Comparison of ENCODE assay signal across 9 mouse cellular contexts in the genomic region with DNA sequence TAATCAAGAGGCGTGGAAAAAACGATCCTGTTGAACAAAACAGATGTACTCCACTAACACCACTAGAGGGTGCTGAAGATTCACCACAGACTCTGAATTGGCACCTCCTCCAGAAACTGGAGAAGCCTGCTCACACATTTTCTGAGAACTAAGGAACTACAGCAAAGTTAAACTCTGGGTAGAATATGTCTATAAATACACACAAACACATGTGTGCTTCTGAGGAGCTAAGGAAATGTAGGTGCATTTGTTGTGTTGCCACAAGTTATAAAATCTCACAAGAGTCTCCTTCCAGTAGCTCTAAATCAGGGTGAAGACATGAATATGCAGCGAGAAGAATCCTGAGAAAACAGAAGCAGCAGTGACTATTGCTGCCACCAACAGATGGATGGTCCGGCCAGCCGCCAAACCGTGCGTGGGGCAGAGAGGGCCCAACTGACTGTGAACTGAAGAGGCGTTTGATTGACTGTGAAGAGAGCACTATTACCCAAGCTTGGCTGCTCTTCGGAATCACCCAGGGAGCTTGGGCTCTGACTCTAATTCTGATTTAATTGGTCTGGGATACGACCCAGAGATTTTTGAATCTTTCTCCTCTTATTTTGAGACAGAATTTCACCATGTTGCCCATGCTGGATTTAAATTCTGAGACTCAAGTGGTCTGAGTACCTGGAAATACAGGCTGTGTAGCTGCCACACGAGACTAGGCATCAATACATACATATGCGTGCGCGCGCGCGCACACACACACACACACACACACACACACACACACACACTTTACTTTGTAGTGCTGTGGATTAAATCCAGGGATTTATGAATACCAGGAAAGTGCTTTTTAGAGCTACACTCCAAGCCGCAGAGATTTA. TPM values are rescaled to one million over a fixed set of nuclear protein-coding genes. Genes with fewer than 3 reads are reported as not detected.
DNase-seq lines count a peak whose midpoint lies in the region; ATAC-seq lines count a peak whose summit lies in the region.
"Had no signal": no experiment of that assay in that cellular context is flagged by ENCODE, and none has a peak within 500 bp of the region (broad histone marks: within the 10 kb centered on the region; RNA-seq: fewer than 3 reads in every experiment).

No protein-coding gene starts in this region.

- no peak overlapping the region for H3K4me3 ChIP-seq in embryonic facial prominence, embryonic 14.5 days (ENCODE audit: low read depth, low read length)
- no peak overlapping the region for H3K4me3 ChIP-seq in limb, embryonic 15.5 days
- H3K4me3 ChIP-seq in neural tube, embryonic 13.5 days: no peak overlapping the region

- WGBS in embryonic facial prominence, embryonic 14.5 days: 53% methylated on average over 18 of the region's 18 CpGs
- 48% methylated on average over 18 of the region's 18 CpGs for WGBS in limb, embryonic 15.5 days
- WGBS in neural tube, embryonic 13.5 days: 49% methylated on average over 18 of the region's 18 CpGs

- no peaks in the 10 kb centered on the region for H3K27me3 ChIP-seq in embryonic facial prominence, embryonic 14.5 days (replicated peaks; ENCODE audit: control insufficient read depth, insufficient read depth, low read length)
- H3K27me3 ChIP-seq in limb, embryonic 15.5 days: no peaks in the 10 kb centered on the region
- H3K27me3 ChIP-seq in neural tube, embryonic 13.5 days: no peaks in the 10 kb centered on the region

- ATAC-seq in embryonic facial prominence, embryonic 14.5 days (ENCODE audit: low read depth): peak; percentile 71; the same call in 1 of the 2 replicates
- ATAC-seq in limb, embryonic 15.5 days (ENCODE audit: insufficient number of reproducible peaks, low FRiP score, low TSS enrichment, low read depth): no peak; the same call in 1 of the 2 replicates
- ATAC-seq in neural tube, embryonic 13.5 days (ENCODE audit: low read depth): peak; percentile 87

- H3K4me2 ChIP-seq in embryonic facial prominence, embryonic 14.5 days (ENCODE audit: low read depth, low read length): peak overlapping the region; percentile 37
- peak overlapping the region; percentile 15; the same call in 1 of the 2 replicates for H3K4me2 ChIP-seq in limb, embryonic 15.5 days
- H3K4me2 ChIP-seq in neural tube, embryonic 13.5 days: peak overlapping the region; percentile 7; the same call in 1 of the 2 replicates

- no peak overlapping the region for H3K9ac ChIP-seq in embryonic facial prominence, embryonic 14.5 days (ENCODE audit: low read depth, low read length)
- H3K9ac ChIP-seq in limb, embryonic 15.5 days: no peak overlapping the region
- H3K9ac ChIP-seq in neural tube, embryonic 13.5 days: no peak overlapping the region

- no peaks in the 10 kb centered on the region for H3K4me1 ChIP-seq in embryonic facial prominence, embryonic 14.5 days (ENCODE audit: control insufficient read depth, insufficient read depth, low read length)
- peaks cover 5% of the 10 kb centered on the region; the same call in 1 of the 2 replicates for H3K4me1 ChIP-seq in limb, embryonic 15.5 days
- peaks cover 10% of the 10 kb centered on the region for H3K4me1 ChIP-seq in neural tube, embryonic 13.5 days (replicated peaks)

- peak; percentile 84 for DNase-seq in ES-CJ7 (ENCODE audit: low read depth, low spot score)
- DNase-seq in adrenal gland, postnatal 36 days: peak; percentile 15 to 45
- DNase-seq in embryonic facial prominence, embryonic 14.5 days (ENCODE audit: low spot score): peak; percentile 91
- DNase-seq in heart, postnatal 10 days: peak; percentile 69 to 77
- DNase-seq in kidney, postnatal 10 days: peak; percentile 47
- peak; percentile 28 for DNase-seq in thymus, postnatal 4 days

- intact Hi-C loops in heart, postnatal 10 days (cut with DNase I): loop anchor here (1.0 to 2.0 kb wide), 2 partner anchors 555 to 858 kb away; no protein-coding TSS in a partner anchor

- H3K36me3 ChIP-seq in embryonic facial prominence, embryonic 14.5 days (ENCODE audit: control insufficient read depth, insufficient read depth, low read length): no peaks in the 10 kb centered on the region
- no peaks in the 10 kb centered on the region for H3K36me3 ChIP-seq in limb, embryonic 15.5 days
- H3K36me3 ChIP-seq in neural tube, embryonic 13.5 days: no peaks in the 10 kb centered on the region

- H3K27ac ChIP-seq in embryonic facial prominence, embryonic 14.5 days (replicated peaks; ENCODE audit: low read depth, low read length): no peak overlapping the region
- 0 out of 2 replicates have a peak overlapping the region, but pooled peaks have one; percentile 39 for H3K27ac ChIP-seq in limb, embryonic 15.5 days
- H3K27ac ChIP-seq in neural tube, embryonic 13.5 days (replicated peaks): peak overlapping the region; percentile 18; the same call in 1 of the 2 replicates

- H3K9me3 ChIP-seq in embryonic facial prominence, embryonic 14.5 days (ENCODE audit: control insufficient read depth, low read length): no peaks in the 10 kb centered on the region
- H3K9me3 ChIP-seq in limb, embryonic 15.5 days: no peaks in the 10 kb centered on the region
- H3K9me3 ChIP-seq in neural tube, embryonic 13.5 days: no peaks in the 10 kb centered on the region

RNA-seq across cellular contexts. Expression of a gene that starts 28.2 kb away (rescaled TPM):
- not detected for total RNA-seq in adrenal gland, postnatal 36 days (2021)
- 0.17 TPM in 1 of 2 replicates, not detected in the other for polyA plus RNA-seq in embryonic facial prominence, embryonic 14.5 days (2014; fragmentation: Nextera tagmentation; extraction: Ambion mirVana)
- not detected for total RNA-seq in heart, postnatal 10 days (2021)
- polyA plus RNA-seq in limb, embryonic 15.5 days (2015; fragmentation: Nextera tagmentation; extraction: Ambion mirVana): 0.10 TPM in 1 of 2 replicates, not detected in the other
- 0.08 TPM in 1 of 2 replicates, not detected in the other for polyA plus RNA-seq in neural tube, embryonic 13.5 days (2015; fragmentation: Nextera tagmentation; extraction: Ambion mirVana)
- polyA plus RNA-seq: gonadal fat pad, adult 2 months had no signal

RNA-seq across cellular contexts. Expression of a gene that starts 43.4 kb away (rescaled TPM):
- total RNA-seq in adrenal gland, postnatal 36 days (2021): not detected
- not detected in 2 replicates for polyA plus RNA-seq in embryonic facial prominence, embryonic 14.5 days (2014; fragmentation: Nextera tagmentation; extraction: Ambion mirVana)
- total RNA-seq in heart, postnatal 10 days (2021): not detected
- polyA plus RNA-seq in limb, embryonic 15.5 days (2015; fragmentation: Nextera tagmentation; extraction: Ambion mirVana): not detected in 2 replicates
- not detected in 2 replicates for polyA plus RNA-seq in neural tube, embryonic 13.5 days (2015; fragmentation: Nextera tagmentation; extraction: Ambion mirVana)

Comparison
In these comparisons a context has a peak if more than half of its experiments do, and no peak if none do; other contexts are left out.
1. DNase-seq: peak in every context shown above with its lines; median percentile 91 in embryonic facial prominence, embryonic 14.5 days; 84 in ES-CJ7; 73 in heart, postnatal 10 days; 47 in kidney, postnatal 10 days; 30 in adrenal gland, postnatal 36 days; 28 in thymus, postnatal 4 days.